Mouse (Mus musculus) megakaryocyte, embryonic 14.5 days (primary cell): ENCODE results near the gene Prrt3. TPM values are rescaled to one million over a fixed set of nuclear protein-coding genes. Genes with fewer than 3 reads are reported as not detected.
A peak's percentile ranks its signal among the peaks of the same experiment; 100 is the strongest.

ENCODE experiments used
- H3K27me3 ChIP-seq: replicated peaks from 2 replicates; pipeline ENCODE3; 2012; ENCODE audit warnings: inconsistent platforms
- H3K36me3 ChIP-seq: replicated peaks from 2 replicates; pipeline ENCODE3; 2012; ENCODE audit warnings: low read length, inconsistent platforms, mixed read lengths
- H3K4me1 ChIP-seq: 2 replicates; pipeline ENCODE4 v1.6.1; 2012; ENCODE audit warnings: inconsistent platforms
- H3K4me3 ChIP-seq: replicated peaks from 2 replicates; pipeline ENCODE3; 2012; ENCODE audit warnings: moderate library complexity, mild to moderate bottlenecking, inconsistent platforms
- H3K9me3 ChIP-seq: 2 replicates; pipeline ENCODE4 v1.6.1; 2012; ENCODE audit warnings: inconsistent platforms
- FLI1 ChIP-seq: IDR thresholded peaks from 2 replicates; pipeline ENCODE4 v1.6.1; 2012; ENCODE audit warnings: low read length, inconsistent platforms, mixed read lengths
- GATA1 ChIP-seq: IDR thresholded peaks from 3 replicates; pipeline ENCODE4 v1.6.1; 2012; ENCODE audit warnings: mixed read lengths, low read length, inconsistent platforms, borderline replicate concordance
- polyA plus RNA-seq: library from polyadenylated mRNA; stranded (reverse); fragments of >175 nt; gene quantifications from 2 replicates; pipeline ENCODE4 v1.2.3, GENCODE M21; 2012; ENCODE audit warnings: low replicate concordance; ENCODE audit not compliant: insufficient read depth

Gene Prrt3
- polyA plus RNA-seq, 1 experiment, result 0.57 TPM

DNA sequence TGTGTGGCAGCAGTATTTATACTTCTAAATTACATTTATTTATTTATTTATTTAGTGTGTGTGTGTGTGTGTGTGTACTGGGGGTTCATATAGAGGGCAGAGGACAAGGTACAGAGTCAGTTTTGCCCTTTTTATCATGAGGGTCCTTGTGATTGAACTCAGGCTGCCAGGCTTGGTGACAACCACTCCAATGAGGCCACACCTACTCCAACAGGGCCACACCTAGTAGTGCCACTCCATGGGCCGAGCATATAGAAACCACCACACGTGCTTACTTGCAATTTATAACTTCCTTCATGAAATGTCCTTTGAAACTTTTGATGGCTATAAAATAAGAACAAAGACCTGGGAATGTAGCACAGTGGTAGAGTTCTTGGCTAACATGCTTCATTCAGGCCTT, 28.5 kb downstream of the Prrt3 start:
- H3K27me3 ChIP-seq, result peaks cover 67% of the 10 kb centered on the region
- H3K36me3 ChIP-seq, result no peaks in the 10 kb centered on the region
- H3K4me1 ChIP-seq, result peaks cover 35% of the 10 kb centered on the region
- TF ChIP-seq FLI1 (no peak), GATA1 (no peak)
- no peak overlapping the region for H3K4me3 ChIP-seq
- H3K9me3 ChIP-seq, result no peaks in the 10 kb centered on the region

DNA sequence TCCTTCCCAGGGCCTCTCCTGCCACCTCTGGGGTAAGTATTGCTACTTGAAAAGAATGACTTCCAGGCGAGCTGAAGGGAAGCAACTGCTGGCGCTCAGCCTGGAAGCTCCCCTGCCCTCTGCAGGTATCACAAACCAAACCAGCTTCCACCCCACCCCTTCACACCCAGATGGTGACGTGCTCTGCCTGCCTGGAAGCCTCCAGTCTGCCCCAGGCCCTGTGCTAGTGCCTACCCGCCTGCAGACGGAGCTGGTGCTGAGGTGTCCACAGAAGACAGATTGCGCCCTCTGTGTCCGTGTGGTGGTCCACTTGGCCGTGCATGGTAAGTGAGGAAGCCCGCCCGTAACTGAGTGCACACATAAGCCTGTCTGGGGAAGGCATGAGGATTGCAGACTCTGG, 29.7 kb downstream of the Prrt3 start:
- TF ChIP-seq FLI1 (no peak), GATA1 (no peak)
- H3K36me3 ChIP-seq, result no peaks in the 10 kb centered on the region
- H3K27me3 ChIP-seq, result peaks cover 67% of the 10 kb centered on the region
- H3K4me3 ChIP-seq, result no peak overlapping the region
- peaks cover 37% of the 10 kb centered on the region for H3K4me1 ChIP-seq
- H3K9me3 ChIP-seq, result no peaks in the 10 kb centered on the region

DNA sequence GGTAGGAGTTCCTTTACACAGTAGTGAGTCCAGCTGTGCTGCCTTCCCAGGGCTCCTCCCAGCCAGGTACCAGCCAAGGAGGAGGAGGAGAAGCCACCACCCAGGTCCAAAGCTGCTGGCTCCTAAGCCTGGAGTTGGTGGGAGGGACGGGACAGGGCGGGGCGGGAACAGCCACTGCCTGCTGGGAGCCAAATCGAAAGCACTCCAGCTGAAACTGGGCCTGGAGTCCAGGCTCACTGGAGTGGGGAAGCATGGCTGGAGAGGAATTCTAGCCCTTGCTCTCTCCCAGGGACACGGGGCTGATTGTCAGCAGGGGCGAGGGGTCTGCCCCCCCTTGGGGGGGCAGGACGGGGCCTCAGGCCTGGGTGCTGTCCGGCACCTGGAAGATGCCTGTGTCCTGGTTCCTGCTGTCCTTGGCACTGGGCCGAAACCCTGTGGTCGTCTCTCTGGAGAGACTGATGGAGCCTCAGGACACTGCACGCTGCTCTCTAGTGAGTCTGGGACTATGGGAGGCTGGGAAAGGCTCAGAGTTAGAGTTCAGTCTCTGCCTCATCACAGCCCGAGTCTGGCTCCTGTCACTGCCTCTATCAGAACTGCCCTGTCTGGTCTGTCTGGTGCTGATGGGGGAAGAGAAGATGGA, 30.3 kb downstream of the Prrt3 start, which contains the start of gene Il17rc:
TSS of gene Il17rc (plus strand) at position 131 of the 640 bp plus-strand sequence.
- no peaks in the 10 kb centered on the region for H3K9me3 ChIP-seq
- H3K36me3 ChIP-seq, result no peaks in the 10 kb centered on the region
- TF ChIP-seq GATA1, result no peak
- TF ChIP-seq FLI1, result no peak
- no peak within 1 kb of the TSS for H3K4me3 ChIP-seq
- peaks cover 63% of the 10 kb centered on the region for H3K27me3 ChIP-seq
- peaks cover 31% of the 10 kb centered on the region for H3K4me1 ChIP-seq

DNA sequence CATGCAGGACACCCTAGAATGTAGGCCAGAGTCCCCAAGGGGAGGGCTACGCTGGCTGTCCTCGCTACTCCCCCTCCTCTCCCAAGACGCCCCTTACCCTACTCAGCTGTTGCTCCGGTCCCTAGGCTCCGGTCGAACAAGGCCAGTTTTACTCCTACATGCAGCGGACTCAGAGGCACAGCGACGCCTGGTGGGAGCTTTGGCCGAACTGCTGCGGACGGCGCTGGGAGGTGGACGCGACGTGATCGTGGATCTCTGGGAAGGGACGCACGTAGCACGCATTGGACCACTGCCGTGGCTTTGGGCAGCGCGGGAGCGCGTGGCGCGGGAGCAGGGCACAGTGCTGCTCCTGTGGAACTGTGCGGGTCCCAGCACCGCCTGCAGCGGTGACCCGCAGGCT, 32.3 kb downstream of the Prrt3 start:
- no peaks in the 10 kb centered on the region for H3K9me3 ChIP-seq
- no peak for TF ChIP-seq FLI1
- TF ChIP-seq GATA1, result no peak
- H3K27me3 ChIP-seq, result peaks cover 67% of the 10 kb centered on the region
- no peaks in the 10 kb centered on the region for H3K36me3 ChIP-seq
- H3K4me3 ChIP-seq, result peak overlapping the region; percentile 92
- peaks cover 36% of the 10 kb centered on the region for H3K4me1 ChIP-seq

DNA sequence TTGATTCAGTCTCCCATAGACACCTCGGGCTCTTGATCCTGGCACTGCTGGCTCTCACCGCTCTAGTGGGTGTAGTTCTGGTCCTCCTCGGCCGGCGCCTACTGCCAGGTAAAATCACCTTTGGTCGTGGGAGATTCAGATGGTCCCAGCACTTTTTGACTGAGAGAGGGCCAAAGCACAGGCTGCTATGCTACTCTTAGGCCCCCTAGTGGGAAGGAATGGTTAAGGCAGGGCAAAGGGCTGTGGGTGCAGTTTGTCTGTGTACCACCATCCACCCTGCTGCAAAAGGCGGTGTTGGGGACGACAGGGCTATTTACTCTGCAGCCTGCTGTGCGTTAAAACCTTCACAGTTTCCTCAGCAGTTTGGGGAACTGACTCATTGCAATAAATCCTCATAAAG, 32.7 kb downstream of the Prrt3 start:
- Histone ChIP-seq H3K27me3 (peaks cover 67% of the 10 kb centered on the region), H3K4me1 (peaks cover 36% of the 10 kb centered on the region), H3K36me3 (no peaks in the 10 kb centered on the region), H3K4me3 (peak overlapping the region; percentile 92), H3K9me3 (no peaks in the 10 kb centered on the region)
- TF ChIP-seq FLI1 (no peak), GATA1 (no peak)

DNA sequence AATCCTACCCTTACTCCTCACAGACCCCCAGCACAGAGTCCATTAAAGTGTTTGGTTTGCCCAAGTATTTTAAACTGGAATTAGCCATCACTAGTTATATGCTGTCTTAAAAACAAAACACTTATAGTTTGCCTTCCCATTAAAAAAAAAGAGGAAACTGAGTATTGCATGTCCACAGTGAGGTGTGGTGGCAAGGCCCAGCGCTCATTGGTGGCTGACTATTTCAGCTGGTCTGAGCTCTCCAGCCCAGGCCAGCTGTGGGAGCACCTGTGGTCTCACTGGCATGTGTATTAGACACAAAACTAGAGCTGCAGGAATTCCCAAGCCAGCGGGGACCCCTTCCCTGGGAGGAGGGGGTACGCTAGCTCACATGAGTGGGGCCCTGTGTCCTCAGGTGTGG, 33.2 kb downstream of the Prrt3 start:
- peaks cover 66% of the 10 kb centered on the region for H3K27me3 ChIP-seq
- peak overlapping the region; percentile 92 for H3K4me3 ChIP-seq
- no peak for TF ChIP-seq FLI1
- TF ChIP-seq GATA1, result no peak
- no peaks in the 10 kb centered on the region for H3K36me3 ChIP-seq
- H3K4me1 ChIP-seq, result peaks cover 36% of the 10 kb centered on the region
- no peaks in the 10 kb centered on the region for H3K9me3 ChIP-seq

DNA sequence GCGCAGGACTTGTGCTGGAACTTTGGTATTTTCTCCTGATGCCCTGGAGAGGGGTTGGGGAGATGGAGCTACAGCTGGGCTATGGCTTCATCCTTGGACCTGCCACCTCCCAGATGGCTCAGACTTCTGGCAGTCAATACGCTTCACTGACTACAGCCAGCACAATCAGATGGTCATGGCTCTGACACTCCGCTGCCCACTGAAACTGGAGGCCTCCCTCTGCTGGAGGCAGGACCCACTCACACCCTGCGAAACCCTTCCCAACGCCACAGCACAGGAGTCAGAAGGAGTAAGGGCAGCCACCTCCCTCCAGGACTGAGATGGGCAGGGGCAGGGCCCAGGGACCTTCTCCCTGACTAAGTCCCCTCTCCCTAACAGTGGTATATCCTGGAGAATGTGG, 36.1 kb downstream of the Prrt3 start:
- Histone ChIP-seq H3K4me1 (peaks cover 36% of the 10 kb centered on the region), H3K27me3 (peaks cover 49% of the 10 kb centered on the region), H3K36me3 (no peaks in the 10 kb centered on the region), H3K9me3 (no peaks in the 10 kb centered on the region), H3K4me3 (no peak overlapping the region)
- no peak for TF ChIP-seq FLI1
- TF ChIP-seq GATA1, result no peak

DNA sequence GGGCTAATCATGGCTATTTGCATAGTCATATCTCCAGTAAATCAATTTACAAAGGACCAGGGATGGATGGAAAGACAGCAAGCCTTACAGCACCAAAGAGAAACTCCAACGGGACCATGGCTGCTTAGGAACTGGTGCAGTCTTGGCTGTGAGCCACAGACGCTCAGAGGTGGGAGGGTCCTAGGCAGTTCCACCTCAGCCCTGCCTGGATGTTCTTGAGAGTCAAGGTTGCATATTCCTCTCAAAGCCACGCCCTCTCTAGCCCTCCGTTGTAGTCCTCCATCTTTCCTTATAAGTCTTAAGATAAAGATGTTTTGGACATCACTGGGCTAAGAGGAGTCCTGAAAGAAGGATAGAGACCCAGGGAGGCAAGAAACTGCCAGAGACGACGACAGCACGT, 37.7 kb downstream of the Prrt3 start:
- Histone ChIP-seq H3K4me3 (no peak overlapping the region), H3K4me1 (peaks cover 35% of the 10 kb centered on the region), H3K9me3 (no peaks in the 10 kb centered on the region), H3K36me3 (no peaks in the 10 kb centered on the region), H3K27me3 (peaks cover 37% of the 10 kb centered on the region)
- TF ChIP-seq FLI1 (no peak), GATA1 (no peak)

DNA sequence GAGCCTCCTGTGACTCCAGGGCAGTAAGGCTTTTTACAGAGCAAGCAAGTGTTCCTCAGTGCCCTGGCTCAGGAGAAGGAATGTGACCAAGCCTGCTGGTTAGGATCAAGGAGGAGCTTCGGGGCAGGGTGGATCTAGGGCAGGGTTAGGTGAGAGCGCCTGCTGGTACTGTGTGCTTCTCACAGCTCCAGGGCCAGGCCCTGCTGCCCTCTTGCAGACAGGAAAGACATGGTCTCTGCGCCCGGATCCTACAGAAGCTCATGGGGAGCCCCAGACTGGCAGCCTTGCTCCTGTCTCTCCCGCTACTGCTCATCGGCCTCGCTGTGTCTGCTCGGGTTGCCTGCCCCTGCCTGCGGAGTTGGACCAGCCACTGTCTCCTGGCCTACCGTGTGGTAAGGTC, 43.1 kb downstream of the Prrt3 start:
- Histone ChIP-seq H3K4me3 (peak overlapping the region; percentile 2), H3K27me3 (peaks cover 8% of the 10 kb centered on the region), H3K4me1 (peaks cover 50% of the 10 kb centered on the region), H3K9me3 (no peaks in the 10 kb centered on the region), H3K36me3 (no peaks in the 10 kb centered on the region)
- TF ChIP-seq GATA1 (no peak), FLI1 (no peak)

DNA sequence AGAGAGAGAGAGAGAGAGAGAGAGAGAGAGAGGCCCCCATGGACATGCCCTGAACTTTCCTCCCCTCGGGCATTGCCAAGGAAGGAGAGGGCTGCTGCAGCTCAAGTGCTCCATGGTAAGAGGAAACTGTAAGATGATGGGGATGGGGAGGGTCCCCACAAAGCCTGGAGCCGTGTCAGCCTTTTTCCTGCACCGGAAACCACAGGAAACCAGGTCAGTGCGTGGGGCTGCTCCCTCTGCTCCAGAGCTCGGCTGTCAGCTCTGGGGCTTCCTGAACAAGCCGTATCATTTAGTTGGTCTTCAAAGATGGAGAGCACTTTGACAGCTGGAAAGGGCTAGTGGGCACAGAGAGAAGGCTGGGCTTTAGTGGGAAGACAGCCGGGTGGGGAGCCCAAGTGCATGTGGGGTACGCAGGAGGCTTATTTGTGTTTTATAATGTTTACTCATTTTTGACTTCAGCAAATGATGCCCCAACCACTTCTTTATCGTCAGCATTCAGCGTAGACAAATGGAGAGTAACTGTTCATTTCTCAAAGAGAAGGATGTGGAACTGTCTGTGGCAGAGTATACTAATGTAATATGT, 43.7 kb downstream of the Prrt3 start, which contains the start of gene Il17re:
TSS of gene Il17re (plus strand) at position 533 of the 583 bp plus-strand sequence.
- Histone ChIP-seq H3K4me1 (peaks cover 50% of the 10 kb centered on the region), H3K4me3 (peak within 1 kb of the TSS; percentile 76), H3K36me3 (no peaks in the 10 kb centered on the region), H3K9me3 (no peaks in the 10 kb centered on the region), H3K27me3 (peaks cover 3% of the 10 kb centered on the region)
- TF ChIP-seq GATA1 (no peak), FLI1 (no peak)

DNA sequence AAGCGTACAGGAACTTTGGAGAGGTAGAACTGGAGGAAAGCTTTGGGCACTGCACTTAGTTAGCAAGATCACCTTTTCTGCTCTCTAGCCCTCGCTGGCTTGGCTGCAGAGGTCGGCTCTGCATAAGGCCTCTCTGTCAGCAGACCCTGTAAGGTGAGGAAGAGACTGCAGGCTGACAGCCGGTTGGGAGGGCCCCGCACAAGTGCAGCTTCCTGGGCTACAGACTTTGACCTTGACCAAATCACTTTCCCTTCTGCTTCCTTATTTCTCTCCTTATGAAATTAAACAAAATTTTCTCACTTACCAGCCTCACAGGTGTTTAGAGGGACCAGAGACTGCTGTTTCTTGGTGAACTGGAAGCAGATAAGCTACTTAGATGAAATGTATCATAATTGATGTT, 46.7 kb downstream of the Prrt3 start:
- Histone ChIP-seq H3K36me3 (no peaks in the 10 kb centered on the region), H3K4me1 (peaks cover 39% of the 10 kb centered on the region), H3K9me3 (no peaks in the 10 kb centered on the region), H3K27me3 (peaks cover 9% of the 10 kb centered on the region), H3K4me3 (no peak overlapping the region)
- TF ChIP-seq GATA1, result no peak
- no peak for TF ChIP-seq FLI1
